Mouse (Mus musculus): ENCODE results near the gene Peli3. TPM values are rescaled to one million over a fixed set of nuclear protein-coding genes. Genes with fewer than 3 reads are reported as not detected.

Peli3 gene
- polyA plus RNA-seq (2012; rRNA removed) = 22.5 and 22.6 TPM in 2 replicates

- H3K27ac ChIP-seq (ENCODE audit: insufficient read depth, low read length) = peak within 1 kb of the TSS; percentile 75
- peaks cover 12% of the 10 kb centered on the region; the same call in 1 of the 2 replicates for H3K4me1 ChIP-seq (ENCODE audit: control insufficient read depth, insufficient read depth, low read length)
- TF ChIP-seq POLR2A (IDR thresholded peaks at IDR 0.05; ENCODE audit: borderline replicate concordance, insufficient read depth, low read length) = peak; percentile 48; the same call in 1 of the 2 replicates
- TF ChIP-seq CTCF (IDR thresholded peaks at IDR 0.05; ENCODE audit: borderline replicate concordance, insufficient read depth, low read depth, low read length) = no peak
- DNase-seq = peak; percentile 87 to 88
- under 1% methylated on average over 54 of the region's 55 CpGs for WGBS
- H3K4me3 ChIP-seq (replicated peaks; ENCODE audit: insufficient read depth, low read depth, low read length) = peak within 1 kb of the TSS; percentile 89
- no peaks in the 10 kb centered on the region for H3K27me3 ChIP-seq (ENCODE audit: control insufficient read depth, insufficient read depth, low read length)
These were observed at the start of gene Peli3 for GRCm38 (mm10) chr19:4942551-4943252. Gene Peli3, minus strand, starts transcription at chr19:4943127.

DNA sequence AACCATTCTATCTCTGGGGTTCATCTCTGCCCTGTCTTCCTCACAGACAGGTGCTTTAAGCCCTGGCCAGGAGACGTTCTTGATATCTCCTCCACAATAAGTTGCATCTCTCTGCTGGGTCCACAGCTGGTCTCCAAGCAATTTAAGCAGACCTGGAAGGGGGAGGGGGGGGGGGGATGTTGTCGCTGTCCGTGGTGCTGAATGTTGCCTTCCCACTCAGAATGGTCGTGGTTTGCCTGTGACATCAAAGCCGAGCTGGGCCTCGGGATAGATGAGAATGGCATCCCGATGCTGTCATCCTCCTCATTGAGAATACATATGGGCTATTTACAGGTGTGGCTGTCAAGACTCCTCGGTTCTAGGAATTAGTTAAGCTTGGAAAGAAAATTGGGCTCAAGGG is 49.4 kb upstream of the Peli3 start:
- peak overlapping the region; percentile 64; the same call in 1 of the 2 replicates for H3K27ac ChIP-seq (ENCODE audit: insufficient read depth, low read length)
- no peak for DNase-seq
- 2% methylated on average over 8 of the region's 8 CpGs for WGBS
- H3K4me3 ChIP-seq (replicated peaks; ENCODE audit: insufficient read depth, low read depth, low read length) = no peak overlapping the region
- H3K4me1 ChIP-seq (ENCODE audit: control insufficient read depth, insufficient read depth, low read length) = peaks cover 40% of the 10 kb centered on the region
- H3K27me3 ChIP-seq (ENCODE audit: control insufficient read depth, insufficient read depth, low read length) = no peaks in the 10 kb centered on the region
- TF ChIP-seq POLR2A (IDR thresholded peaks at IDR 0.05; ENCODE audit: borderline replicate concordance, insufficient read depth, low read length) = no peak
- no peak for TF ChIP-seq CTCF (IDR thresholded peaks at IDR 0.05; ENCODE audit: borderline replicate concordance, insufficient read depth, low read depth, low read length)

- WGBS = 2% methylated on average over 21 of the region's 22 CpGs
- TF ChIP-seq CTCF (IDR thresholded peaks at IDR 0.05; ENCODE audit: borderline replicate concordance, insufficient read depth, low read depth, low read length) = no peak
- no peak for TF ChIP-seq POLR2A (IDR thresholded peaks at IDR 0.05; ENCODE audit: borderline replicate concordance, insufficient read depth, low read length)
- Histone ChIP-seq H3K4me3 (replicated peaks; ENCODE audit: insufficient read depth, low read depth, low read length) (peak overlapping the region; percentile 16), H3K4me1 (ENCODE audit: control insufficient read depth, insufficient read depth, low read length) (peaks cover 41% of the 10 kb centered on the region), H3K27ac (ENCODE audit: insufficient read depth, low read length) (no peak overlapping the region), H3K27me3 (ENCODE audit: control insufficient read depth, insufficient read depth, low read length) (no peaks in the 10 kb centered on the region)
- DNase-seq = peak; percentile 62 to 68
These were observed 47.8 kb upstream of the Peli3 start for GRCm38 (mm10) chr19:4990716-4991115.

DNA sequence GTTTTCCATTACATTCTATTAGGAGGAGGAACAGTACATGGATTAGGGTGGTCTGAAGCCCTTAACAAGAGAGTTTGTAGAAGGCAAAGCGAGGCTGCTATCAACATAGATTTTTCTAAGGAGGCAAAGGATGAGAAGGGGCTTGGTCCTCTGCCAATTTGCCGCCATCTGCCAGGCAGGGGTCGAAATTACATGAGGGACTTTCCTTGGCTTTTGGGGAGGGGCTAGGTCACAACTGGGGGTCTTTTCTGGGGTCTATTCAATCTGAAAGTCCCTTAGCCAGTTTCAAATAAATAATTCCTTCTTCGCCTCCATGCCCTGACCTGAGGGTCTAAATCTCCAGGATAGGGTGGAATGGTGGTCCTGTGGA is 47.3 kb upstream of the Peli3 start, which contains the start of gene Npas4:
Npas4 (minus strand) TSS at position 61 of the 370 bp plus-strand sequence.
- 11% methylated on average over 4 of the region's 4 CpGs for WGBS
- no peak for DNase-seq
- no peaks in the 10 kb centered on the region for H3K27me3 ChIP-seq (ENCODE audit: control insufficient read depth, insufficient read depth, low read length)
- no peak for TF ChIP-seq CTCF (IDR thresholded peaks at IDR 0.05; ENCODE audit: borderline replicate concordance, insufficient read depth, low read depth, low read length)
- no peak for TF ChIP-seq POLR2A (IDR thresholded peaks at IDR 0.05; ENCODE audit: borderline replicate concordance, insufficient read depth, low read length)
- H3K4me1 ChIP-seq (ENCODE audit: control insufficient read depth, insufficient read depth, low read length) = peaks cover 41% of the 10 kb centered on the region
- peak within 1 kb of the TSS; percentile 72 for H3K27ac ChIP-seq (ENCODE audit: insufficient read depth, low read length)
- peak within 1 kb of the TSS; percentile 65 for H3K4me3 ChIP-seq (replicated peaks; ENCODE audit: insufficient read depth, low read depth, low read length)

DNA sequence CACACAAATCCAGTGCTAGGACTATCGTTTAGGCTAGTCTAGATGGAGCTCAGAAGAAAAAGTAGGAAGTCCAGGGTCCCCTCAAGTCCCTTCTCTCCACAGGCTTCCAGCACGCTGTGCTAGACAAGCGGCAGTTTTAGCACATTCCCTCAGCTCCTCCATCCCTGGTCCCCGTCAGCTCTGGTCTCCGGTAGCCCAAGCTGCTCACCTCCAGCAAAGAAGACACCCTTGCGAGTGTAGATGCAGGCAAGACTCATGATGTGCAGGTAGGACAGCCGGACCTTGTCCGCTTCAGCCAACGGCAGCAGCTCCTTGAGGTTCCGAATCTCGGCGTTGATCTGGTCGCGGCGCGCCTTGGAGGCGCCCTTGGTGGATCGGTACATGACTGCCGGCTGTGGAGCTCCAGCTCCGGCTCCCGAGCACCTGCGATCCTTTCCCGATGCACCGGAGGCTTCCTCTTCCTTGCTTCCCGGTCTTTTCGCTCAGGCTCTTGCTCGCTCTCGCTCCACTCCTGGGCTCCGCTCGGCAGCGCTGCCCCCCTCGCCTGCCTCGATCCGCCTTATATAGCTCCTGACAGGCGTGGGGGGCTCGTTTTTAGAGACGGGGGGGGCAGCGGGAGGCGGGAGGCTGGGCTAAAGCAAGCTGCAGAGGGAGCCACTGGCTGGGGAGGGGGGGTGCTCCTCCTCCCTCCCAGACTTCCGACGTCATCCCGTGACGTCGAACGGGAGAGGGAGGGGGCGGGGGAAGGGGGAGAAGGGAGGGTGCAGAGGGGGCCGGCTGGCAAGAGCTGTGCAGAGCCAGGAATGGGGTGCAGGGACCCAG is 46.7 kb upstream of the Peli3 start:
- TF ChIP-seq POLR2A (IDR thresholded peaks at IDR 0.05; ENCODE audit: borderline replicate concordance, insufficient read depth, low read length) (peak; percentile 80), CTCF (IDR thresholded peaks at IDR 0.05; ENCODE audit: borderline replicate concordance, insufficient read depth, low read depth, low read length) (no peak)
- peak; percentile 89 for DNase-seq
- 2% methylated on average over 47 of the region's 47 CpGs for WGBS

DNA sequence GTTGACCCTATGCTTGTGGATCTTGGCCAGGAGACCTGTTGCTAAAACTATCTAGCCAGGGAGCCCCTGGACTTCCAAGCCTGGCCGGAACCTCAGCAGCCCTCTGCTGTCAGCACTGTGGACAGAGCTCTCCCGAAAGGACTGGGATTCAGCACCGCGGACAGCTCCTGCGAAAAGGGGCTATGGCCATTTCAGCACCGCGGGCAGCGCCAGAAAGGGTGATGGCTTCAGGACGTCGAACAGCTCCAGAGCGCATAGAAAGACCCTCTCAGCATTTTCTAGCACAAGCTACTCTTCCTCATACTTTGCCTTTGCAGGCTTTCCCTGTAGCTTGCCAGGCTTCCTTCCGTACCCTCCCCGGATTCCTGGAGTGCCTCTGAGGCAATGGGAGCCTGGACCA is 46.1 kb upstream of the Peli3 start:
- DNase-seq = peak; percentile 47 to 64
- 0 out of 2 replicates have a peak, but pooled peaks cover 1% of the 10 kb centered on the region for H3K27me3 ChIP-seq (ENCODE audit: control insufficient read depth, insufficient read depth, low read length)
- H3K4me3 ChIP-seq (replicated peaks; ENCODE audit: insufficient read depth, low read depth, low read length) = peak overlapping the region; percentile 65
- WGBS = under 1% methylated on average over 13 of the region's 13 CpGs
- TF ChIP-seq CTCF (IDR thresholded peaks at IDR 0.05; ENCODE audit: borderline replicate concordance, insufficient read depth, low read depth, low read length) = no peak
- no peak for TF ChIP-seq POLR2A (IDR thresholded peaks at IDR 0.05; ENCODE audit: borderline replicate concordance, insufficient read depth, low read length)
- H3K27ac ChIP-seq (ENCODE audit: insufficient read depth, low read length) = no peak overlapping the region
- H3K4me1 ChIP-seq (ENCODE audit: control insufficient read depth, insufficient read depth, low read length) = peaks cover 33% of the 10 kb centered on the region

More for the DNA sequence above, 46.7 kb upstream of the Peli3 start:
- H3K4me3 ChIP-seq (replicated peaks; ENCODE audit: insufficient read depth, low read depth, low read length) = peak overlapping the region; percentile 65
- H3K4me1 ChIP-seq (ENCODE audit: control insufficient read depth, insufficient read depth, low read length) = peaks cover 35% of the 10 kb centered on the region
- H3K27ac ChIP-seq (ENCODE audit: insufficient read depth, low read length) = peak overlapping the region; percentile 72
- H3K27me3 ChIP-seq (ENCODE audit: control insufficient read depth, insufficient read depth, low read length) = no peaks in the 10 kb centered on the region

DNA sequence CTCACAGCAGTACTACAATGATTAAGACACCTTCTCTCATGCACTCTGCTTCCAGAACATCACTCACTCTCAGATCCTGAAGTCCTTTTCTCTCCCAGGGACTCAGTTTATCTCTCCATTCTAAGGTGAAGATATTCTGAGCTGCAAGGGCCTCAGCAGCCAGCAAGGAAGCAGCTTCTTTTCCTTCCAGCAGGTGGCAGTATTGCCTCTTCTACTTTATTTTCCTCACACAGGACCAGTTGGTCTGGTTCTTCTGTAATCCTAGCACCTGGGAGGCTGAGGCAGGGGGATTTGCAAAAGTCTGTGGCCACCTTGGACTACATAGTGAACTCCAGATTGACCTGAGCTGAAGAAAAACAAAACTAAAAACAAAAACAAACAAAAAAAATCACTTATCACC is 38.8 kb upstream of the Peli3 start:
- 0 out of 2 replicates have a peak, but pooled peaks cover 1% of the 10 kb centered on the region for H3K27me3 ChIP-seq (ENCODE audit: control insufficient read depth, insufficient read depth, low read length)
- TF ChIP-seq POLR2A (IDR thresholded peaks at IDR 0.05; ENCODE audit: borderline replicate concordance, insufficient read depth, low read length) (no peak), CTCF (IDR thresholded peaks at IDR 0.05; ENCODE audit: borderline replicate concordance, insufficient read depth, low read depth, low read length) (peak; percentile 84)
- H3K4me1 ChIP-seq (ENCODE audit: control insufficient read depth, insufficient read depth, low read length) = no peaks in the 10 kb centered on the region
- no peak overlapping the region for H3K27ac ChIP-seq (ENCODE audit: insufficient read depth, low read length)
- H3K4me3 ChIP-seq (replicated peaks; ENCODE audit: insufficient read depth, low read depth, low read length) = no peak overlapping the region
- DNase-seq = peak; percentile 70 to 77

All from cerebellum, adult 2 months (tissue).